Mouse (Mus musculus): ENCODE measurements at regions not wholly inside any gene's neighbourhood (a gene's known extent, or its start where the extent isn't known, plus 50 kb on each side); places are given as distances from the start of the nearest gene placed in this dataset.

GRCm38 (mm10) chr8:30063148-30063547 is 2615.7 kb downstream of the Poteg start:
- no peak for DNase-seq (ENCODE audit: inconsistent ontology term)

- no peak for DNase-seq (ENCODE audit: inconsistent ontology term)
Observed at GRCm38 (mm10) chr8:30077726-30078125, 2630.3 kb downstream of the Poteg start.

DNA sequence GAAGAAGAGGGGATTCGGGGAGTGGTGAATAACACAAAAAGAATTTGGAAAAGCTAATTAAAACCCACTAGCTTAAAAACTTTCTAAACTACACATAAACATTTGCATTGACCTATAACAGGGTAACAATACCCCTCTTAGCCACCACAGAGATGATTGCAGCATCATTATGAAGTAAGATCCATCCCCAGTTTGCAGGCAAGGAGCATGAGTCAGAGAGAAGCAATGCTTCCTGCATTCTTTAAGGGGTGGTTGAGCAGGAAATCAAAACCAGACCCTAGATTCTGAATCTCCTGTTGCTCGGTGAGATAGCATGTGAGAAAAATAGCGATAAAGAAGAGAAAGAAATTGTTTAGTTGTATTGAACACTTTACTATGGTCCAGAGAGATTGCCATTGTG is 2680.3 kb downstream of the Poteg start:
- peak; percentile 80 for DNase-seq (ENCODE audit: inconsistent ontology term)

- DNase-seq (ENCODE audit: inconsistent ontology term): no peak
Observed at GRCm38 (mm10) chr8:30134999-30135398, 2687.5 kb downstream of the Poteg start.

DNA sequence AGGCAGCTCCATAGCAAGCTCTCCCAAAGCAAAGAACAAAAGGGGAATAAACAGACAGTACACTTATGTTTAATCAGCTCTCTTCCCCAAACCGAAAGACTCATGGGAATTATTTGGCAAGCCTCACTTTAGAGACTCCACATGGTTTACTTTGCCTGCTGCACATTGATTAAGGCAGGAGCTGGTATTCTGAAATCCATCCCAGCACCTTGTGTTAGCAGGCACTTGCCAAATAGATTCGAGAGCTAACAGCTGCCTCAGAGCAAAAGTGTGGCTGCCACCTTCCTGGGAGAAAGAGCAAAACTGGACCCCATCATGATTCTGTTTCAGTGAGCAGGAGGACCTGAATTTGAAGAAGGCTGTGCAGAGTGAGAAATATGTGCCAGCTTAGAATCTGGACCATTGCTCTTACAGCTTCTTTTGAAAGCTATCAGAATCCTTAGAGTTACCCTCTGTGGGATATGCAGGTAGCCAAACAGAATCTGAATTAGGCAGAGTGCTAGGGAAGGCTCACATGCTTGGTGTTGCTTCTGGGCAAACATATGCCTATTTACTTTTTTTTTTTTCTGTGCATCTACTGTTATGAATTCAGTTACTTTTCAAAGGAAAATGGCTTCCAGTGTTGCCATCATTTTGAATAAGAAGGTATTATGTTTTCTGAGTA is 2703.8 kb downstream of the Poteg start:
- DNase-seq (ENCODE audit: inconsistent ontology term): no peak

GRCm38 (mm10) chr8:30152921-30153320 is 2705.5 kb downstream of the Poteg start:
- no peak for DNase-seq (ENCODE audit: inconsistent ontology term)

DNA sequence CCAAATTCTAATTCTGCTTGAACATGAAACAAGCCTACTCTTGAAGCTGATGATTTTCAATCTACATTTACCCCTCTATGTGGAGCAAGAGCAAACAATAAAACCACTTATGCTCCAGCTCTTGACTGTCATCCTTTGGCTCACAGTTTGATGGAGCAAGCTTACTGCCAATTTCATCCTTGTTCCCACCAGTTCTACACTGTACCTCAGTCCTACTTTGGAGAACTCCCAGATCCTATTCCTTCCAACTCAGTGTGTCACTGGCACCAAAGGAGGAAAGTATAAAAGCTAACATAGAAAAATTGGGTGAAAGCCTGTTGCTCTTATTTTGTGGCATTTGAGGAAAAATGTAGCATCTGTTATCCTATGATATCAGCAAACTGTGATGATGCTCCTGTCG is 2724.4 kb downstream of the Poteg start:
- no peak for DNase-seq (ENCODE audit: inconsistent ontology term)

GRCm38 (mm10) chr8:30202746-30203145 is 2755.3 kb downstream of the Poteg start:
- peak; percentile 42 for DNase-seq (ENCODE audit: inconsistent ontology term)

DNA sequence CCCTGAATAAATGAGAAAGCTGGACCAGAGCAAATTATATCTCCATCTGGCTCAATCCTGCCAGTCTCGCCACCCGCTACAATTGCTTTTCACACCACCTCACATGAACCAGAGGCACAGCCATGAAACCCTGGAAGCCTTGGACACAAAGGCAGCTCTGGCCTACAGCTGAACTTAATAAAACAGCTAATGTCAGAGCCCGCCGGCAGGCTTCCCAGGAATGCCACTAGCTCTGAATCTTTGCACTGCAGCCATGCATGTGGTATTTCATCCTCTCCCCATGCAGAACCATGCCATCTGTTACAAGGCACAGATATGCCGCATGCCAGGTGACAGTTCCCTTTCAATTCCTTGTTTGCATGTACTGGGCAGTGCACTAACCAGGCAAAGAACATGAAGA is 2779.9 kb downstream of the Poteg start:
- no peak for DNase-seq (ENCODE audit: inconsistent ontology term)

GRCm38 (mm10) chr8:30233266-30233665 is 2785.8 kb downstream of the Poteg start:
- no peak for DNase-seq (ENCODE audit: inconsistent ontology term)

DNA sequence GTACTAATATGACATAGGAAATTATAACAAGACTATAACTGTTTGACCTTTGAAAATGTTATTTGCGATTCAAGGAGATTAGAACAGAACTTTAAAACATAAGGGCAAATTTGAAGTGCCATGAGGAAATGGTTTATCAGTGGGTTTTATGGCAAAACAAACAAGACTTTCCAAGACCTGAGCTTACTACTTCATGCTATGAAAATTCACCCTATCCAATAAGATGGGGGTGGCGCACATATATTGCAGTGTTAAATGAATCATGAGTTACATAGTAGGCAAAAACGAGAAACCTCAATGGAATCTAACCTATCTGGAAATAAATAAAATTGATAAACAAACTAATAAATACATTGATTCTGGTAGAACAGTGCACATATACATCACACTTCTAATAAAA is 2804.3 kb downstream of the Poteg start:
- no peak for DNase-seq (ENCODE audit: inconsistent ontology term)

DNA sequence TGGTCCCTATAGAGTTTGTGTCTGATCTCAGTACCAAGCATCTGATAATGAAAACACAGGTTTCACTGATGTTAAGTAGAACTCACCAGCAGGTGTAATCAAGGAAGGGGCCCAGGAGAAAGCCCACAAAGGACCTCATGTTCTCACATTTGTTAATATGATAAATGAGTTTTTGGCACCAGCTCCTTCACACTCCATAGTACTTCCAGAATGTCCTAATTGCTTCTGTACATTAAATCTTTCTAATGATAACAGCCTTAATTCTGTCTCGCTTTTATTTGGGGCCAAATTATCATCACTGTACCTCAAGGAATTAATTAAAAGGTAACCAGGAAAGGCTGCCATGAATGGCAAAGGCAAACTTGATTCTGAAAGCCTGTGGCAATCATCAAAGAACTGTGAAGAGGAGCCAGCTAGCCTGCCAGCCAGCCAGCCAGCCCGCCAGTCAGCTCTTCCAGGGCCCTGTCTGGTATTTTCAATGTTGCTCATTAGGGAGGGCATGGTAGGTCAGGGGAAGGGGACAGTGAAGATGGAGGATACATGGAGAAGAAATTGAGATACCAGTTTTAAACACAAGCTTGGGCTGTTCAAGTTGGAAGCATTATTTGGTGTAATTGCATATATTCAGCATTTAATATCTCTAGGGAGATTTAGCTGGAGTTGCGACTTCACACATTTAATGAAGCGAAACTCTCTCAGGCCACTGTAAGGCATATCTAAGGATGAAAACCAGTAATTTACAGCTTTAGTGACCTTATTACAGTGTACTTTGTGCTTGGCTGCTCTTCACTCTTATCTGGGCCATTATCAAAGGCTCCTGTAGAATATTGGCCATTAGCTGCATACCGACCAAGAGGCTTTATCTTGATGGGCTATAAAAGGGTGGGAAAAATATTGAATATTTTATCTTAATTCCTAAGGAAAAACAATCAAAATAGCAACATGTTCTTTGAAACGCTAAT is 2822.8 kb downstream of the Poteg start:
- peak; percentile 2 for DNase-seq (ENCODE audit: inconsistent ontology term)

DNA sequence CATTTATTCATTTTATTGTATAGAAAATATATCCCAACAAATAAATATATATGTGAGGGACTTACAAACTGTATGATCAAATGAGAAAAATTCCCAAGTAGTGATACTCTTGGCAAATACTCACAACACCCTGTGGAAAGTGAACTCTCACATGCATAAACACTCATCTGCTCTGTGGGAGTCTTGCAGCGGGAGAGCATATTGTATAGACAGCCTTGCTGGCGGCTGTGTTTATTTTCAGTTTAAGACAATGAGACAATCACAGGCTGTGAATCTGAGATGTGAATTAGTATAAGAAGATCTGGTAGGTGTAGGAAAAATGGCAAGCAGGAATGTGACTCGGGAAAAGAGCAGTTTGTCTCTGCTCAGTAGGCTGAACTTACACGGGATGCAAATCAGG is 2841.7 kb downstream of the Poteg start:
- DNase-seq (ENCODE audit: inconsistent ontology term): no peak

DNA sequence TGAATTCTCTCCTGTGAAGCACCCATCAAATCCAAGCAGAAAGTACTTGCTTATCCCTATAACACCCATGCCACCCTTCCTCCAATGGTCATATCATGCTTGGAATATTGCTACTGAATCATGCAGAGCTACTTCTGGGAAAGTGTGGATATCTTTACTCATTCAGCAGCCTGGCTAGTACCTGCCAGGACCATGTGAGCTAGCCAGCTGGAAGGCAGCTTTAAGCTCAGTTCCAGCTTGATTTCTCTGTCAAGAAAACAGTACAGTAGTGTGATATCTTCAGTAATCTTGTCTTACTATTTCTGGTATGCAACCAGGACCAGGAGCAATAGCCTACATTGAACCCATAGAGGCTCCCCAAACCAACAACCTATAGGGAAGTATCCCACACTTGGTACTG is 2883.7 kb downstream of the Poteg start:
- no peak for DNase-seq (ENCODE audit: inconsistent ontology term)

DNA sequence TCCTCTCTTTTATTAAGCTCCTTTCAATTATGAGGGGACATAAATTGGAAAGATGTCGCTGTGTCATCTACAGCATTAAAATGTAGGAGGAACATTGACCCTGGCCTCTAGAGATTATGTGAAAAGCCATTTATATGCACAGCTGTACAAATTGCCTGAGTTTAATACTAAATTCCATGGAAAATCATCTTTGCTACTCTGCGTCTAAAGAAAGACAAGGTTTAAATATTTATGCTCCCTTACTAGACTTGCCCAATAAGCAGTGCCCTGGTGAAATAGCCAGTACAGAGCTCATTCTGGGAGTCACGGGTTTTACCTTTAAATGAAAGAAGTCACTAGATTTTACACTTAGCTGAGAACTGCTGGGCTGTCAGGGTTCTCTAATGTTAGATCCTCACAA is 2885.9 kb downstream of the Poteg start:
- DNase-seq (ENCODE audit: inconsistent ontology term): no peak

DNA sequence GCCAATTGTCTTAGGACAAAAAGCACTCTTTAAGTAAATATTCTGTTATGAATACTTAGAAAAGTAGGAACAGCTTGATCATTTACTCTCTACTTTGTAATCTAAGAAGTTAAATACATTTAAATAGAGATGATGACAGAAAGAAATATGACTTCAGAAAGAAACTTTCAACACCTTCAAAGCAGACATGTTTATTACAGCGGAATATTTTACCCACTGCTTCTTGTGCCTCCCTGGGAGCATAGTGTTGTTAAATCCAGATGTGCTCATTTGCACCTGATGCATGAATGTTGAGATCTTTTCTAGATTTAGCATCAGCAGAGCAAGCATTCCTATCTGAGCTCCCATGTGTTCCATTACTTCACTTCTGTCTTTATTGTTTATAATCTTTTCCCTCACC is 2912.0 kb downstream of the Poteg start:
- DNase-seq (ENCODE audit: inconsistent ontology term): no peak

DNA sequence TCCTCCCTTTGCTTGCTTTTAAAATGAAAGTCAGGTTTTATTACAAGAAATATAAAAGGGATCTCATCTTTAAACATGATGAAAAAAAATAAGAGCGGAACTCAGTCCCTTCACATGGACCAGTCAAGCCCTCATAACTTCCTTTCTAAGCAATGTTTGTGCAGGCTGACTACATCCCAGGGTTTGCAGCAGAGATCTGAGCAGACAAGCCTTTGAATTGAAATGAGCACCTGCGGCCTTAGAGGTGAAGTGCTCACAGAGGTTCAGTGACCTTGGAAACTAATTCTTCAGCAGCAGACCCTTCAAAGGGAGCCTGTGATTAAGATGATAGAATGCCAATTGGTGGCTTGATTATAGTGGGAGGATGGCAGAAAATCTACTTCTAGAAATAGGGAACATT is 2918.3 kb downstream of the Poteg start:
- no peak for DNase-seq (ENCODE audit: inconsistent ontology term)

GRCm38 (mm10) chr8:30391936-30392335 is 2944.5 kb downstream of the Poteg start:
- no peak for DNase-seq (ENCODE audit: inconsistent ontology term)

- peak; percentile 33 for DNase-seq (ENCODE audit: inconsistent ontology term)
Observed at GRCm38 (mm10) chr8:30439423-30439822, 2989.1 kb upstream of the 5930422O12Rik start.

DNA sequence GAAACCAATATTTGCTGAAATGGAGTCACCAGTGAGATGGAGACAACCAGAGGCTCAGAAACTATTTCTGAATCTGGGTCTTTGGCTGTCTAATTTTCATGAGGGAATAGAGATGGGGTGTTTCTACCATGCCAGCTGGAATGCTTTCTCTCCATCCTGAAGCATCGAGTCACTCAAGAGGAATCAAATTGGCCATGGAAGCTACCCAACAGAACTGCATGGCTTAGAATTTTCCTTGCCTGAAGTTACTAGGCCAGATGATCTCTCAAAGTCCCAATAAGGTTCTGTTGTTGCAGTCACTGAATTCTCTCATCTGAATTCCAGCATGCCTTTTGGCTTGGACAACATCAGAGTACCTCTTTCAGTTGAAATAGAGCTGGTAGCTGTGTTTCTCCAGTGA is 2986.7 kb upstream of the 5930422O12Rik start:
- peak; percentile 61 for DNase-seq (ENCODE audit: inconsistent ontology term)

DNA sequence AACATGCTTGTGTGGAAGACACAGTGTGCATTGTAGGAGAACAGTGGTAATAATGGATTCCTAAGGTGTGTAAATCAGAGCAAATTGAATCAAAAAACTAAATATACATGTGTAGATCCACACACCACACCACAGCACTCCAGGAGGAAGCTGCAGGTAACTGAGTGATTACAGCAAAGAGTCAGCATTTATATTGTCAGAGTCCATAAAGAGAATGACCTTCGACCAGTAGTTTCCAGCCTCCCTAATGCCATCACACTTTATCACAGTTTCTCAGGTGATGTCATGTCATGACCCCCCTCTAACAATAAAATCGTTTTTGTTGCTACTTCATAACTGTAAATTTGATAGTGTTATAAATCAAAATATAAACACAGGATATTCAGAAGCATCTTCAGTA is 2984.6 kb upstream of the 5930422O12Rik start:
- DNase-seq (ENCODE audit: inconsistent ontology term): no peak

- no peak for DNase-seq (ENCODE audit: inconsistent ontology term)
Observed at GRCm38 (mm10) chr8:30444274-30444673, 2984.2 kb upstream of the 5930422O12Rik start.

DNA sequence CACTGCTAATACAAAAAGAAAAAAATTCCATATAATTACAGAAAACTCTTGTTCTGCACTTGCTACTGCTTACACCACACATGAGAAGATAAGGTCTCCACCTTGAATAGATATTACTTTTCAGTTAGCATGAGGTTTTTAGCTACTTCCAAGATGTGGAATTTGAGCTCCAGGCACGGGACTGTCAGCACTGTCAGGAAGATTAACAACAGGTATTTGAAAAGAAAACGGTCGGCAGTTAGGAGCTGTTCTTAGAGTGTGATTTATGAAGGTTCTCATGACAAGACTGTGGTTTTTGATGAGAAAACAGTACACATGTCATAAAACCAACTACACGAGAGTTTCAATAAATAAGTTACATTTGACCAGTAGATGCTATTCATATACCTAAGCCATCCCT is 2970.4 kb upstream of the 5930422O12Rik start:
- DNase-seq (ENCODE audit: inconsistent ontology term): no peak
